Mouse (Mus musculus) left cerebral cortex, adult 18-20 months (tissue): ENCODE measurements around the gene 1110004F10Rik. TPM values are rescaled to one million over a fixed set of nuclear protein-coding genes. Genes with fewer than 3 reads are reported as not detected.

Experiments used
- DNase-seq, 2 experiments: peaks; one replicate each; pipeline ENCODE4 v3.0.0; 2021 to 2022; ENCODE audit warnings: low spot score in 2 of 2, mixed read lengths in 1 of 2
- total RNA-seq, 2 experiments: library from RNA; stranded (reverse); gene quantifications; 2 replicates each; pipeline ENCODE4 v1.2.3; 2021

1110004F10Rik gene
- total RNA-seq, 2 experiments from 2014 or later = 93.8 to 103 TPM

DNA sequence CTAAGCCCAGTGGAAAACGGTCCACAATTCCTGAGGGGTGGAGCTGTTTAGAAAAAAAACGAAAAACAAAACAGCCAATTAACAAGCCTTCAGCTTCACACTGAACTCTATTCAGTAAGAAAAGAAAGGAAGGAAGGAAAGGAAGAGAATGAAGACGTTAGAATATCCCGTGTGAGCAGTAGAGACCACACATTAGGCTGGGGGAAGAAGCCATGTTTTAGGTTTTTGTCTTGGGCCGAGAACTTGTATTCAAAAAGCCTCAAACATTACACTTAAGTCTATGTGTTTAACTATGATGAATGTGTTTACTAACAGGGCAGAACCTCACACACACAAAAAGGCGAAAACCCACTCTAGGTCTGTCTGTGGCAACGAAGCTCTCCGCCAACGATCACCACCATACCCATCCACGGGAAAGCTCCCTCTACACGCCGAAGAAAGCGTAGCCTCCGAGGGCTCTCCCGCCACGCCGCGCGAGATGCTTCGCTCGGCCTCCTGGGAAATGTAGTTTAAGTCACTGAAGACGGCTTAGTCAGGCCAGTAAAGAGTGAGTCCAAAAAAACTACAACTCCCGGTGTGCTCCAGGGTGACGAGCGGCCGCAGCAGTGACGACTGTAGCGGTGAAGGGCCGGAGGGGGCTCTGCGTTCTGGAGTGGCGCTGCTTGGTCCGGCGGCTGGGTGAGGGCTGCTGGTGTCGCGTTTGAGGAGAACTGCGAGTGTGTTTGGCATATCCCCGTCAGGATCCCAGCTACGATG, 53.7 kb downstream of the 1110004F10Rik start:
- peak; percentile 92 to 97 for DNase-seq

DNA sequence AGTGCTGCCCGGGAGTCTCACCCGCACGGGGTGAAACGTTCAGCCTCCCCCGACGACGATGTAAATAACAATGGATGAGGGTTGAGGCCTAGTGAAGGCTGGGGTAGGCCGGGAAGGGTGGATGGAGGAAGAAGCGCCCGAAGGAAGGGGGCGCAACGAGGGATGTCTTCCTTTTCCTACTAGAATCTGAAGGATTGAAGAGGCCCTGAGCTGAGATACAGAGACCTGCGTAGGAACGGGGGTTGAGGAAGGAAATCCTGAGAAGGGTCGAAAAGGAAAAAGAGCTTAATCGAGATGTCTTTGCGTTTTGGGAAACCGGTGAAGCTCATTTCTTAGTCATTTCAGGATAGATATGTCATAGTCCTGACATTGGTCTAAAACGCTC, 54.3 kb downstream of the 1110004F10Rik start:
- no peak for DNase-seq

DNA sequence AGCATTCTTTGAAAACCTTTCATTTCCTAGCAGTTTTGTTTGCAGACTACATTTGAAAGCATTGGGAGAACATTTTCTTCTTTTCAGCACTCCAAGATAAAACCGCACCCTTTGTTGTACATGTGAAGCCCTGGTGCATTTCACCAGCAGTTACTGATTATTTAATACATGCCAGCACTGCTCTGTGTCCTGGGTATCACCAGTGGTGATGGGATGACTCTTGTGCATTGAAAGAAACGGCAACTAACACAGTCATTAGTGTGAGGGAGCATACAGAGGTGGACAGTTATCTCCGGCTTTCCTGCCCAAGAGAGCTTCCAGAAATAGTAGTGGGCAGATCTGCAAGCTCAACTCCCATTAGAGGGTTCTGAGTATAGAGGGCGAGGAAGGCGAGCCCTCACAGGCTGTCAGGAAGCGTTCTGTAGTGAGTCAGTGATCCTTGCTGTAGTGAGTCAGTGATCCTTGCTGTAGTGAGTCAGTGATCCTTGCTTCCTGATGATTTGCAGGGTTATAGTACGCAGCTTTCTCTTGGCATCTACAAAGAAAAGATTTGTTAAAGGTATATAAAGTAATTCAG, 60.8 kb downstream of the 1110004F10Rik start:
- no peak for DNase-seq

DNA sequence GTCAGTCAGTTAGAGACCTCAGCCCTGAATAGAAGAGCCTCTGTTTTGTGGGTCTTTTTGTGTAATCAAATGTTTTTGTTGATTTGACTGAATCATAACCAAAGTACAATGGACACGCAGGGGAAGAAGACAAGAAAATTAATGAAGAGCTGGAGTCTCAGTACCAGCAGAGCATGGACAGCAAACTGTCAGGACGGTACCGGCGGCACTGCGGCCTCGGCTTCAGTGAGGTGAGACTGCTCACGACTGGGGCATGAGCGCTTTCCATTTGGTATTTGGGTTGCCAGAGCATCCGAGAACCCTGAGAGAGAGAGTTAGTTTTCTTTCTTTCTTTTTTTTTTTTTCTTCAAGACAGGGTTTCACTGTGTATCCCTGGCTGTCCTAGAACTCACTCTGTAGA, 63.9 kb downstream of the 1110004F10Rik start:
- DNase-seq = no peak

DNA sequence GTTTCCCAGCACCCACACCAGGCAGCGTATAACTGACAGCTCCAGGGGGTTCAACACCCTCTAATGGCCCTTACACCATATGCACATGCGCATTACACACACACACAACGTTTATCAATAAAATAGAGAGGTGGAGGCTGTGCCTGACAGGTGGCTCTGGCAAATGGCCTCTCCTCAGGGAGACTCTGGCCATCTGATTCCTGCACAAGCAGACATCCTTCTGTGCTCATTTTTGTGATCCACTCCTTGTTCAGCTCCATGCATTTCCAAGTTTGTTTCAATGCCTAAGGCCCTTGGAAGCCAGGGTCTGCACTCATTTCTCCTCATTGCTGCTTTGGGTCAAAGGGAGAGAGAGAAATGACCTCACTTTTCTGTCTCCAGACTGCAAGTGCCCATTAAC, 71.5 kb downstream of the 1110004F10Rik start:
- DNase-seq = no peak

DNA sequence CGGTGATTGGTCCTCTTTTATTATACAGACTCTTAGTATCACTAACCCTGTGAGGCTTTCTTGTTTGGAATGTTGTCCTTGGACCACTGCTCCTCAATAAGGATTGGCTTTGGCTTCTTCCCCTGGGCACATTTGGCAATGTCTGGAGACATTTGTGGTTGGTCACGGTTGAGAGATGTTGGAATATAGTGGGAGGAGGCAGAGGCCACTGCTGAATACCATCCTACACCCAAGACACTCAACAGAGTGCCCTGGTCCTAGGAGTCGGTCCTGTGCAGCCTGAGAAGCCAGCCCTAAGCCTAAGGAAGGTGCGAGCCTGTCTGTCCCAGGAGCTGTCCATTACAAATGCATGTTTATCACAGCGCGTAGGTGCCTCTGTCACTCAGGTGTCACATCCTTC, 72.3 kb downstream of the 1110004F10Rik start:
- DNase-seq = no peak

DNA sequence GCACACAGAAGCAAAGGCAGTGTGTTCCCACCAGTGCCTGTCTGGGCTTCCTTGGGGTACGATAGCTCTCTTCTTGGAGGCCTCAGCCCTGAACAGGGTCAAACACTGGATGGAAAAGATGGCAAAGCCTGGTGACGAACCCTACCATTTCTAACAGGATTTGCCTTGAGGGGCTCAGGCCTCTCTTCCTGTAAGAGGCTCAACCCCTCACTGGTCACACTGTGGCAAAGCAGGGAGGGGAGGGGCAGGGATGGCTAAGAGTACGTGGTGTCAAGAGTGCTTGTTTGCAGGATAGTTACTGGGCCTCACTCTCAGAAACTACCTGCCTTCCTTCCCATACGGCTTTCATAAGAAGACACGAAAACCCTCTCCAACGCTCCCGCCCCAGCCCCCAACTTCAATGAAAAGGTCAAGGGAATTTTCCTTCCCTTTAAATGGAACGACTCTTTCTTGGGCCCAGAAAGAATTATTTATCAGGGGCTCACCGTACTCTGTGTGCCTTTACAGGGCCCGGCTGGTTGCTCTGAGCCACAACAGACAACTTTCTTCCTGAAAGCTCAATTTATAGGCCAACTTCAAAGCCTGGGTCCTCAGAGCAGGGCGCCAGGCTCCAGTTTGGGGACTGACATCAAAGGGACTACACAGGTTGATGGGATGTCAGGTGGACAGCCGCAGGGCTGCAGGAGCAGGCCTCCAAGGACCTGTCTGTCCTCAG, 76.2 kb downstream of the 1110004F10Rik start:
- no peak for DNase-seq

DNA sequence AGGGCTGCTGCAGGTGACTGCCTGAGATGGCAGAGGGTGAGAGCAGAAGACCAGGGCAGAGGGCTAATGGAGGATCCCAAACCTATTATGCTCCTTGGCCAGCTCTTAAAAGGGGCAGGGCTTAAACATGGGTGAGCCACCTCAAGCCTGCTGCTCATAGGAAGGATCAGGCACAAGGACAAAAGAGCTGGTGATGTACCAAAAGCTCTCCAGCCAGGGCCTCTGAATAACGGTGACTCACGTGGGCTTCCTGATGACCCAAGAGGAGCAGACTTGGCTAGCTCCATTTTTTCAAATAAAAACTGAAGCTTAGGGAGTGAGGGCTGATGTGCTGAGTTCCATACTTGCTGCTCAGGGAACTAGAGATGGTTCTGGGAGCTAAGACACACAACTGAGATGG, 76.8 kb downstream of the 1110004F10Rik start:
- DNase-seq = no peak

DNA sequence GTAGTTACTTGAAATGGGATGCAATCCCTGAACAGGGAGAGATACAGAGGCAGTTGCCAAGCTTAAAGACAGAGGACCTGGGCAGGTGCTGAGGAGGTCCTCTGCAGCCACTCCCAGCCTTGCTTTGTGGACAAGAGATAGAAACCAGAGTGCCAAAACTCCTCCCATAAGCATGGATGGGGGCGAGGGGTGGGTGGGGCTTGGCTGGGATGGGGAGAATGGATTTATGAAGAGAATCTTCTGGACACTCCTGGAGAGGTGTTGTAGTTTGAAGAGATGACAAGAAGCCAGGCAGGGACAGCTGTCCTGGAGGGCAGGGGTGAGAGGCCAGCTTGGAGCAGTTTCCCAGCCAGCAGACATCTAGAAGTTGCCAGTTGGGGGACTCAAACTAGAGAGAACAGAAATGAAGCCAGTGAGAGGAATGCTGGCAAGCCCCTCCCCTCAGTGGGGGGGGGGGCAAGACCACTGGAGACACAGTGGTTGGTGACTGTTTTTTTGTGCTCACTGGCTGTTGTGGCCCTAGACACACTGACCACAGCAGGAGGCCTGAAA, 80.2 kb downstream of the 1110004F10Rik start:
- DNase-seq = no peak

DNA sequence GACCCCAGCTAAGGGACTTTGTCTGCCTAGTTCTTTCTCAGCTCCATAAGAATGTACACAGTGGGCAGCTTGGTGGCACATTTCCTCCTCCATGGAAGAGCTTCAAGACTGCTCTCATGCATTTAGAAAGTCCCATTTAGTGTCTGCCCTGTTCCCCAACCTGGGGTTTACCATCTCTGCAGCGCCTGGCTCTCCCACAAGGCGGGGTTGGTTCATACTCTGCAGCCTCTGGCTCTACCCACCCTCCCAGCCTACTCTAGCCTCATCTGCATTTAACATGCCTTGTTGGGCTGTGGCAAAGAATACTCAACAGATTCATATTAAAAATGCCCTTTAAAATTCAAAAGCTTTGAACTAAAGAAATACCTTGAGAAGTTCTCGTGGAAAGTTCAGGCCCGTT, 81.5 kb downstream of the 1110004F10Rik start:
- DNase-seq = no peak

DNA sequence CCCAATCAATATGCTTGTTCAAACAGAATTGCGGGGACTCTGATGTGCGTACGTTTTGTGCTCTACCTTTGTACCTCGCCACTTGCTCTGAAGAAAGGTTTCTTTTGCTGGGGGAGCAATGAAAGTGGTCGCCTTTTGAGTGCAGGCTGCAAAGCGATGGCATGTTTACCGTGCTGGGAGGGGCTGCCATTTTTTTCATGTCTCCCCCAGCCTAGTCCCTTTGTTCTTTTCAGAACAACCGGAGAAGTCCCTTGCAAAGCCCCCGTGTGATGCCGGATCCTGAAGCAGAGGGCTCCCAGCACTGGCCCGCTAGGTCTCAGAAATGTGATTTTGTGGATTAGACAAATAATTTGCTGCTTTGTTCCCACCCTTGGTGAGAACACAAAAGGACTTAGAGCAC, 82.0 kb downstream of the 1110004F10Rik start:
- DNase-seq = no peak

DNA sequence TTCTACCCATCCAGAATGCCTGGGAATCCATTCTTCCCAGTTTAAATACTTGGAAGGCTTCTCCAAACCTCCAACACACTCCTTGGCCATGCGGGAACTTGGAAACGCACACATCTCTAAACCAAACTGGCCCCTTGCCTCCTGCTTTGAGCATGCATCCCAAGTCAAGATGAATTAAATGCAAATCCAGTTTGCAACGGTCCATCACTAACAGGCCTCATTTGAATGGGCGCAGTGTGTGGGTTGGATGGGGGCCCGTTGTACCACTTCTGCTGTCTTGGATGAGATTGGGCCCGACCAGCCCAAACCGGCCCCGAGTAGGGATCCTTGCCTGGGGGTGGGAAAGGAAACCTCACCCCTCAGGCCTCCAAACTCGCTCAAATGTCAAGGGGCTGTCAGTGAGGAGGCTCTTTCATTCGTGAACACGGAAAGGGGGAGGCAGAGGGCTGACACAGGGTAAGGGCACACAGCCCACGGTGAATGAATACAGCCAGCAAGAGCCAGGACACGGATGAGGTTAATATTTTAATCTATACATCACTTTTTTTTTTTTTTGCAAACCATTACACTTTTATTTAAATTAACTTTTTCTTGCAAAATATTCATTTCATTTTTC, 83.9 kb downstream of the 1110004F10Rik start:
- DNase-seq = no peak

DNA sequence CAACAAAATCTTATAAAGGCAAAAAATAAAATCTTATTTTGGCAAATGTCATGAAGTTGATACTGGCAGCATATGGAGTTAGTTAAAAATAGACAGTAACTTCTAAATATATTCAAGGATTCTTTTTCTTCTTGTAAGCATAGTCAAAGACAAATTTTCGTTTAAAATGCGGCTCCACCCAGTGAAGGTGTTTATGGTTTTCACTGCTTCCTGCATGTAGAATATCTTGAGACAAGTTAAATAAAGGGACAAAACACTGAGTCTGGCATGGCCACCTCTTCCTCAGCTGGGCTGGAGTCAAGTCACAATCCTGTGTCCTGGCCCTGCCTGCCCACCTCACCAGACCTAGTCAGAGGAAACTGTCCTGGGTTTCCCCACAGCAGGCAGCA, 84.4 kb downstream of the 1110004F10Rik start:
- no peak for DNase-seq

DNA sequence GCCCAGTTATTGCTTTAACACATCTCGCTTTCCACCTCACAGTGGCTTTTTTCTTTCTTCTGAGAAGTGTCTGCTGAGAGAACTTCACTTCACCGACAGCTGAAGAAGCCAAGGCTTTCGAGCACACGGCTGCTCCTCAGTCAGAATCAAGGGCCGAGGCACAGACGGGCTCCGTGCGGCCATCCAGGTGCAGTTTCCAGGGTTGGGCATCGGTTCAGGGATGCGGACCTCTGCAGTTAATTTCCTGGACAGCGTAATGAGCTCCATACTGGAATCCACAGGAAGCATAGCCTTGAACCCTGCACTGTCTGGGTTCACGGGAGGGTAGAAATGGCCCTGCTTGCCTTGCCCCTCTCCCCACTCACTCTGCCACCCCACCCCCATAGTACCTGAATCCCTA, 84.9 kb downstream of the 1110004F10Rik start:
- no peak for DNase-seq

DNA sequence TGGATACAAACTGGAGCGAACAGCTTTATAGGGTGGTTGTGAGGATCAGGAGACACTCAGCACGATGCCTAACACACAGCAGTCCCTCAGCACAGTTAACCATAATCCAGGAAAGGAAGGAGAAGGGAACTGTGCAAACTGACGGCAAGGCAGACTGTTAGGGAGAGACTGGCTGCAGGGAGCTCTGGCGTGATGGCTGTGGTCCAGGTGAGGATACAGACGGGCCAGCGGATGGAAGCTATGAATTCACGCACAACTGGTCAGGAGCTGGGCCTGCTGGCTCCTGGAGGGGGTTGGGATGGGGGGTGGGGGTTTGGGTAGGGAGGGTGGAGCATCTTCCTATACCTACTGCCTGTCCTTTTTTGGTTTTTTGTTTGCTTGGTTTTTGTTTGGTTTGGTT, 86.5 kb downstream of the 1110004F10Rik start:
- DNase-seq = no peak

DNA sequence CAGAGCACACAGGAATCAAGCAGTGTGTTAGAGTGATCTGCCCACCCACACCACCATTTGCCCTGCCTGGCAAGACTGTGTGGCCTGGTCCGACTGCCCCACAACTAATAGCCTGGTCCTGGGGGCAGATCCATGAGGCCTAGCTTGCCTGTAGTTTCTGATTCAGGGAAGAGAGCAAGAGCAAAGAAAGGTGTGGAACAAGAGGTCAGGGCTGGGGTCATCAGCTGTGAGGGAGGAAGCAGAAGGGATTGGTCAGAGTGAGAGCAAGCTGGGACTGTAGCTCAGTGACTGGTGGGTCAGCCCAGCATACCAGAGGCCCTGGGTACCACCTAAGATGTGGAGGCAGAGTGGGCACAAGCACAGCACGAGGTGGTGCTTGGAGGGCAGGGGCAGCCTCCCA, 87.9 kb downstream of the 1110004F10Rik start:
- no peak for DNase-seq

DNA sequence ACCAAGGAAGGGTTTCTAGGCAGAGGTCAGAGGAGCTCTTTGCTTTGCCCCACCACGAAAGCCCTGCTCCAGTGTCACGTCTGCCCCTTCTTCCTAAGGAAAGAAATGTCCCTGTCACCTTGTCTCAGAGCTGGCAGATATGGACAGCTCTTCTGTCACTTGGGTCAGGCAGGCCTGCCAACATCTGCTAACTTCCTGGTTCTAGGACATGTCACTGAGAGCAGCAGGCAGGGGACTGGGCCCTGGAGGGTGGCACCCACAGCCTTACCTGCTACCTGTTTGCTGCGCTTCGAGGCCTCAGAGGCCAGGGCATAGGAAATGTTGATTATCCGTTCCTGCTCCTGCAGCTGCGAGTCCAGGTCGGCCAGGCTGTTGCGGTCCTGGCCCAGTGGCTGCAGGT, 89.1 kb downstream of the 1110004F10Rik start:
- DNase-seq = no peak

DNA sequence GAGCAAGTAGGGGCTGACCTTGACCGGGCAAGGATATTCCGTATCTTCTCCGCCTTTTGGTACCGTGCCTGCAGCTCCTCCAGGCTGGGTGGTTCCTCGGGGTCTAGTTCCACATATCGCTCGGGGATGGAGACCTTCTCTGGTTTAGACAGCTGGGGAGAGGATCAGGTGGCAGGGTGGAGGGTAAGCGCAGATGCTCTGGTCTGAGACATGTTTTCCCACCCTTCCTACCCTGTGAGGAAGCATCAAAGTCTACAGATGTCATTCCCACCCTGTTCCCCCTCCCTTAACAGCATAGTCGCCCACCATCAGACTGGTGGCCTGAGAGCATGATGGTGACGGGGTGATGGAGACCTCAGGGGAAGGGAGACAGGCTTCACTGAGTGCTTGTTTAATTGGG, 90.2 kb downstream of the 1110004F10Rik start:
- DNase-seq = no peak

DNA sequence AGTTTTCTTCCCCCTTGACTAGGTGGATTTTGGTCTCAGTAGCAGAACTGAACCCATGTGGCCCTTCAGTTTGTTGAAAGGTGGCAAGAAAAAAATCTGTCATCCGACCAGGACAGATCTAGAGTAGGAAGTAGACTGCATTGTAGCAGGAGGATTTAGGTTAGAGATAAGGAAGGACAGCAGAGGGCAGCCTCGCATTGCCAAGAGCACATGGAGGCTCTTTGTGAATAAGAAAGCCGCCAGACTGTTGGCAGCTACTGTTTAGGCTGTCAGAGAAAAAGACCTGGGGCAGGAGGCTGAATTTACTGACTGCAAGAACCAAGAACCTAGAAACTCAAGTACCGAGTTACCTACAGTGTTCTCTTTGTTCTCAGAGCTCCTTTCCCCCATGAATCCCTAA, 92.2 kb downstream of the 1110004F10Rik start:
- peak in 1 of 2 experiments; percentile 30 for DNase-seq

DNA sequence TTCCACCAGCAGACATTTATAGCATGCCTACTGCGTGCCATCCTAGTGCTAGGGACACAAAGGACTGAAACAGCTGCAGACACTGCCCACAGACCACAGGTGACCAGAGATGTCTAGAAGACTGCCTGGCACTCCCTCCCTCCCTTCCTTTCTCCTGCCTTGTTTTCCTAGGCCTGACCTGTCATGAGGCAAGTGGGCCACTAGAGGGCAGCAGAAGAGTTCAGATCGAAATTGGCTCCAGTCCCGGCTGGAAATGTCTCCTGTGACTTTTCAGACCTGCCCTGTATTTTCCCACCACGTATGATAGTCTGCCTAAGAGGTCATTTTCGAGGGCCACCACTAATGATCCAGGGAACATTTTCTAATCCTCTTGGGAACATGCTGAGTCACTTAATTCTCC, 92.9 kb downstream of the 1110004F10Rik start:
- peak; percentile 79 to 86 for DNase-seq

DNA sequence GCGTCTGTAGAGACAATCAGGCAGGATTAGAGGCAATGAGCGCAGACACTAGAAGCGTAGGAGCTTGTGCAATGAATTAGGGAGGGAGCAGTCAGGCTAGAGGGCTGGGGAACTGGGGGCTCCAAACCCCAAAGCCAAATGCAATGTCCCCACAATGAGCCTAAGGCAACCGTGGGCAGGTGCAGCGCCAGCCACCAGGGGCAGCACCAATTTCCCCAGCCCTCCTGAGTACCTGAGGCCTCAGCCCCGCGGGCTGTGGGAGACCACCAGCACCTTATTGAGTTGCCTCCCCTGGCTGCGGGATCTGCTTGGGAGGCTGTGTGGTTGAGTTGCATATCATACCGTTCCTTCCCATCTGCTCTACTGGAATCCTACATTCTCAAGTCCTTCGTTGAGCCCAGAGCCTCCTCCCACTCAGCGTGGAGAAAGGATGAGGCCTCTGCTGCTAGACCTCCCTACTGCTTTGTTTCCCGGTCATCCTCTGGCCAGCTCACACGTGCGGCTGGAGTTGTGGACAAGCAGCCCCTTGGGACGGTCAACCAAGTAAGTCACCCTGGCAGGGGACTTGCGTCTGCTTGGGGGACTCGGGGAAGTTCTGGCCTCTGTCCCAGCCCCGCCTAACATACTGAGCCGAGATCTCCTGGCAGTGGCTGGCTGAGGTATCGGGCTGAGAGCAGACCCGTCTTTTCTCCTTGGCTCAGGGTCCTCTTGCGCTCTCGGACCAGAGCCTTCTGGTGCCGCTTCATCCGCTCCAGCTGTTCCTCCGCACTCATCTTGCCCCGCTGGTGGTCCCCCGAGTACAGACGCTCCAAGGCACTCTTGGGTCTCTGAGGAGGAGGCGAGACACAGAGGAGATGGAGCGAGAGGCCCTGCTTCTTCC, 95.5 kb downstream of the 1110004F10Rik start:
- DNase-seq = no peak
